Mouse (Mus musculus) hindbrain, embryonic 10.5 days (tissue): ENCODE data around the gene Stpg4. TPM values are rescaled to one million over a fixed set of nuclear protein-coding genes. Genes with fewer than 3 reads are reported as not detected.
A peak's percentile ranks its signal among the peaks of the same experiment; 100 is the strongest.

ENCODE experiments used
- DNase-seq: peaks from one replicate; pipeline ENCODE4 v3.0.0-alpha.2; 2017; ENCODE audit warnings: low spot score
- H3K27ac ChIP-seq: fragments of 300-500 bp; sonication (generic); 2 replicates; pipeline ENCODE4 v1.5.1; 2016; ENCODE audit warnings: mild to moderate bottlenecking, moderate library complexity
- H3K27me3 ChIP-seq: fragments of 300-500 bp; sonication (generic); 2 replicates; pipeline ENCODE4 v1.6.1; 2016; ENCODE audit warnings: mild to moderate bottlenecking; ENCODE audit not compliant: poor library complexity, insufficient read depth, severe bottlenecking
- H3K36me3 ChIP-seq: fragments of 300-500 bp; sonication (generic); 2 replicates; pipeline ENCODE4 v1.6.1; 2016; ENCODE audit warnings: mild to moderate bottlenecking, moderate library complexity
- H3K4me1 ChIP-seq: fragments of 300-500 bp; sonication (generic); replicated peaks from 2 replicates; pipeline ENCODE4 v1.6.1; 2016; ENCODE audit warnings: mild to moderate bottlenecking
- H3K4me3 ChIP-seq: fragments of 300-500 bp; sonication (generic); 2 replicates; pipeline ENCODE4 v1.5.1; 2016; ENCODE audit warnings: mild to moderate bottlenecking, moderate library complexity
- H3K9me3 ChIP-seq: fragments of 300-500 bp; sonication (generic); 2 replicates; pipeline ENCODE4 v1.6.1; 2016; ENCODE audit warnings: mild to moderate bottlenecking, moderate library complexity
- WGBS: fragments of 180-500 bp; shearing (Covaris S2); methylation state at CpG from one replicate; pipeline ENCODE4 v1.1.7; 2016; 5-methylcytosine and 5-hydroxymethylcytosine counted together
- polyA plus RNA-seq: library from polyadenylated mRNA; unstranded; fragments of >200 nt; fragmentation: Nextera tagmentation; extraction: Ambion mirVana; gene quantifications from 2 replicates; pipeline ENCODE4 v1.2.1, GENCODE M21; 2016

The Stpg4 gene
- polyA plus RNA-seq, 1 experiment from 2014 or later, result not detected

- Histone ChIP-seq H3K36me3 (no peaks in the 10 kb centered on the region), H3K4me3 (no peak overlapping the region), H3K4me1 (peaks cover 58% of the 10 kb centered on the region), H3K9me3 (no peaks in the 10 kb centered on the region), H3K27me3 (no peaks in the 10 kb centered on the region), H3K27ac (peak overlapping the region; percentile 74; the same call in 1 of the 2 replicates)
- WGBS, result 82% methylated on average over 10 of the region's 10 CpGs
- no peak for DNase-seq
Measured at GRCm38 (mm10) chr17:87368481-87368880, 59.1 kb downstream of the Stpg4 start.

- Histone ChIP-seq H3K4me3 (no peak overlapping the region), H3K4me1 (peaks cover 62% of the 10 kb centered on the region), H3K9me3 (no peaks in the 10 kb centered on the region), H3K36me3 (no peaks in the 10 kb centered on the region), H3K27me3 (no peaks in the 10 kb centered on the region), H3K27ac (peak overlapping the region; percentile 74)
- 66% methylated on average over 3 of the region's 3 CpGs for WGBS
- no peak for DNase-seq
Measured at GRCm38 (mm10) chr17:87367640-87368039, 59.9 kb downstream of the Stpg4 start.

GRCm38 (mm10) chr17:87367228-87367627 lies 60.3 kb downstream of the Stpg4 start:
- Histone ChIP-seq H3K27ac (peak overlapping the region; percentile 74; the same call in 1 of the 2 replicates), H3K4me3 (no peak overlapping the region), H3K36me3 (no peaks in the 10 kb centered on the region), H3K27me3 (no peaks in the 10 kb centered on the region), H3K9me3 (no peaks in the 10 kb centered on the region), H3K4me1 (peaks cover 62% of the 10 kb centered on the region)
- WGBS, result 38% methylated on average over 4 of the region's 4 CpGs
- DNase-seq, result no peak

GRCm38 (mm10) chr17:87366520-87366919 lies 61.0 kb downstream of the Stpg4 start:
- H3K36me3 ChIP-seq, result no peaks in the 10 kb centered on the region
- peak overlapping the region; percentile 66 for H3K27ac ChIP-seq
- WGBS, result 18% methylated on average over 2 of the region's 2 CpGs
- DNase-seq, result no peak
- H3K4me3 ChIP-seq, result no peak overlapping the region
- 0 out of 2 replicates have a peak, but pooled peaks cover 4% of the 10 kb centered on the region for H3K27me3 ChIP-seq
- peaks cover 66% of the 10 kb centered on the region for H3K4me1 ChIP-seq
- no peaks in the 10 kb centered on the region for H3K9me3 ChIP-seq

GRCm38 (mm10) chr17:87365268-87365667 lies 62.3 kb downstream of the Stpg4 start:
- no peaks in the 10 kb centered on the region for H3K36me3 ChIP-seq
- H3K4me3 ChIP-seq, result no peak overlapping the region
- 66% methylated on average over 8 of the region's 8 CpGs for WGBS
- no peaks in the 10 kb centered on the region for H3K9me3 ChIP-seq
- 0 out of 2 replicates have a peak, but pooled peaks cover 4% of the 10 kb centered on the region for H3K27me3 ChIP-seq
- no peak for DNase-seq
- peaks cover 72% of the 10 kb centered on the region for H3K4me1 ChIP-seq
- peak overlapping the region; percentile 60; the same call in 1 of the 2 replicates for H3K27ac ChIP-seq

- H3K9me3 ChIP-seq, result no peaks in the 10 kb centered on the region
- H3K27me3 ChIP-seq, result 0 out of 2 replicates have a peak, but pooled peaks cover 4% of the 10 kb centered on the region
- H3K4me3 ChIP-seq, result no peak overlapping the region
- peaks cover 66% of the 10 kb centered on the region for H3K4me1 ChIP-seq
- H3K27ac ChIP-seq, result no peak overlapping the region
- no peak for DNase-seq
- 94% methylated on average over 15 of the region's 15 CpGs for WGBS
- H3K36me3 ChIP-seq, result no peaks in the 10 kb centered on the region
Measured at GRCm38 (mm10) chr17:87364108-87364507, 63.4 kb downstream of the Stpg4 start.

- WGBS, result 35% methylated on average over 3 of the region's 3 CpGs
- no peaks in the 10 kb centered on the region for H3K9me3 ChIP-seq
- H3K4me1 ChIP-seq, result peaks cover 42% of the 10 kb centered on the region
- DNase-seq, result no peak
- H3K27ac ChIP-seq, result 0 out of 2 replicates have a peak overlapping the region, but pooled peaks have one; percentile 8
- H3K36me3 ChIP-seq, result no peaks in the 10 kb centered on the region
- 0 out of 2 replicates have a peak, but pooled peaks cover 4% of the 10 kb centered on the region for H3K27me3 ChIP-seq
- no peak overlapping the region for H3K4me3 ChIP-seq
Measured at GRCm38 (mm10) chr17:87361132-87361531, 66.4 kb downstream of the Stpg4 start.

GRCm38 (mm10) chr17:87357506-87357905 lies 70.0 kb downstream of the Stpg4 start:
- no peaks in the 10 kb centered on the region for H3K9me3 ChIP-seq
- peaks cover 44% of the 10 kb centered on the region for H3K4me1 ChIP-seq
- no peak overlapping the region for H3K27ac ChIP-seq
- no peak for DNase-seq
- H3K27me3 ChIP-seq, result 0 out of 2 replicates have a peak, but pooled peaks cover 4% of the 10 kb centered on the region
- 87% methylated on average over 9 of the region's 9 CpGs for WGBS
- no peaks in the 10 kb centered on the region for H3K36me3 ChIP-seq
- no peak overlapping the region for H3K4me3 ChIP-seq

GRCm38 (mm10) chr17:87356261-87356660 lies 71.3 kb downstream of the Stpg4 start:
- H3K27ac ChIP-seq, result peak overlapping the region; percentile 40; the same call in 1 of the 2 replicates
- H3K4me1 ChIP-seq, result peaks cover 50% of the 10 kb centered on the region
- no peaks in the 10 kb centered on the region for H3K27me3 ChIP-seq
- WGBS, result 84% methylated on average over 5 of the region's 5 CpGs
- H3K4me3 ChIP-seq, result no peak overlapping the region
- H3K9me3 ChIP-seq, result no peaks in the 10 kb centered on the region
- no peaks in the 10 kb centered on the region for H3K36me3 ChIP-seq
- DNase-seq, result no peak

GRCm38 (mm10) chr17:87355456-87355855 lies 72.1 kb downstream of the Stpg4 start:
- no peak overlapping the region for H3K4me3 ChIP-seq
- no peaks in the 10 kb centered on the region for H3K9me3 ChIP-seq
- peaks cover 52% of the 10 kb centered on the region for H3K4me1 ChIP-seq
- no peak for DNase-seq
- 0 out of 2 replicates have a peak overlapping the region, but pooled peaks have one; percentile 9 for H3K27ac ChIP-seq
- WGBS, result 91% methylated on average over 8 of the region's 8 CpGs
- no peaks in the 10 kb centered on the region for H3K27me3 ChIP-seq
- no peaks in the 10 kb centered on the region for H3K36me3 ChIP-seq

- H3K9me3 ChIP-seq, result no peaks in the 10 kb centered on the region
- H3K27ac ChIP-seq, result peak overlapping the region; percentile 77; the same call in 1 of the 2 replicates
- H3K4me3 ChIP-seq, result no peak overlapping the region
- WGBS, result 88% methylated on average over 8 of the region's 8 CpGs
- DNase-seq, result no peak
- H3K36me3 ChIP-seq, result no peaks in the 10 kb centered on the region
- peaks cover 62% of the 10 kb centered on the region for H3K4me1 ChIP-seq
- no peaks in the 10 kb centered on the region for H3K27me3 ChIP-seq
Measured at GRCm38 (mm10) chr17:87353745-87354320, 73.7 kb downstream of the Stpg4 start.

GRCm38 (mm10) chr17:87352898-87353225 lies 74.7 kb downstream of the Stpg4 start:
- Histone ChIP-seq H3K4me1 (peaks cover 71% of the 10 kb centered on the region), H3K4me3 (0 out of 2 replicates have a peak overlapping the region, but pooled peaks have one; percentile 13), H3K27ac (peak overlapping the region; percentile 77), H3K36me3 (no peaks in the 10 kb centered on the region), H3K9me3 (no peaks in the 10 kb centered on the region), H3K27me3 (no peaks in the 10 kb centered on the region)
- 9% methylated on average over 1 of the region's 1 CpGs for WGBS
- peak; percentile 53 for DNase-seq

GRCm38 (mm10) chr17:87352106-87352897 lies 75.2 kb downstream of the Stpg4 start:
- 41% methylated on average over 16 of the region's 16 CpGs for WGBS
- no peaks in the 10 kb centered on the region for H3K36me3 ChIP-seq
- no peaks in the 10 kb centered on the region for H3K27me3 ChIP-seq
- no peak for DNase-seq
- peak overlapping the region; percentile 77 for H3K27ac ChIP-seq
- no peaks in the 10 kb centered on the region for H3K9me3 ChIP-seq
- 0 out of 2 replicates have a peak overlapping the region, but pooled peaks have one; percentile 13 for H3K4me3 ChIP-seq
- peaks cover 71% of the 10 kb centered on the region for H3K4me1 ChIP-seq
